Mouse (Mus musculus) limb, embryonic 12.5 days (tissue): Measurements from ENCODE around the gene Sergef. TPM values are rescaled to one million over a fixed set of nuclear protein-coding genes. Genes with fewer than 3 reads are reported as not detected.

Experiments used
- ATAC-seq: fragments of 200-750 bp; cut with Nextera tagmentation; 2 replicates; pipeline ENCODE4 v1.8.0; 2017; ENCODE audit warnings: low read depth, moderate TSS enrichment; ENCODE audit not compliant: insufficient number of reproducible peaks, insufficient read depth, low FRiP score, low TSS enrichment
- H3K27ac ChIP-seq: fragments of 300-500 bp; sonication (generic); 2 replicates; pipeline ENCODE4 v1.5.1; 2016; ENCODE audit warnings: mild to moderate bottlenecking, moderate library complexity
- H3K27me3 ChIP-seq: fragments of 300-500 bp; sonication (generic); 2 replicates; pipeline ENCODE4 v1.6.1; 2016; ENCODE audit warnings: mild to moderate bottlenecking, moderate library complexity
- H3K36me3 ChIP-seq: fragments of 300-500 bp; sonication (generic); 2 replicates; pipeline ENCODE4 v1.6.1; 2016; ENCODE audit warnings: mild to moderate bottlenecking, moderate library complexity
- H3K4me1 ChIP-seq: fragments of 300-500 bp; sonication (generic); replicated peaks from 2 replicates; pipeline ENCODE4 v1.6.1; 2016
- H3K4me2 ChIP-seq: fragments of 300-500 bp; sonication (generic); 2 replicates; pipeline ENCODE4 v1.6.1; 2016; ENCODE audit warnings: mild to moderate bottlenecking, moderate library complexity
- H3K4me3 ChIP-seq: fragments of 300-500 bp; sonication (generic); replicated peaks from 2 replicates; pipeline ENCODE4 v1.5.1; 2016; ENCODE audit warnings: mild to moderate bottlenecking
- H3K9ac ChIP-seq: fragments of 300-500 bp; sonication (generic); replicated peaks from 2 replicates; pipeline ENCODE4 v1.6.1; 2016; ENCODE audit warnings: mild to moderate bottlenecking, moderate library complexity
- H3K9me3 ChIP-seq: fragments of 300-500 bp; sonication (generic); 2 replicates; pipeline ENCODE4 v1.6.1; 2016; ENCODE audit warnings: mild to moderate bottlenecking, moderate library complexity
- WGBS: fragments of 180-500 bp; shearing (Covaris S2); methylation state at CpG from one replicate; pipeline ENCODE4 v1.1.7; 2016; 5-methylcytosine and 5-hydroxymethylcytosine counted together
- polyA plus RNA-seq: library from polyadenylated mRNA; unstranded; fragments of >200 nt; fragmentation: Nextera tagmentation; extraction: Ambion mirVana; gene quantifications from 2 replicates; pipeline ENCODE4 v1.2.1, GENCODE M21; 2016

The Sergef gene
- polyA plus RNA-seq, 1 experiment from 2014 or later: 12.1 TPM

DNA sequence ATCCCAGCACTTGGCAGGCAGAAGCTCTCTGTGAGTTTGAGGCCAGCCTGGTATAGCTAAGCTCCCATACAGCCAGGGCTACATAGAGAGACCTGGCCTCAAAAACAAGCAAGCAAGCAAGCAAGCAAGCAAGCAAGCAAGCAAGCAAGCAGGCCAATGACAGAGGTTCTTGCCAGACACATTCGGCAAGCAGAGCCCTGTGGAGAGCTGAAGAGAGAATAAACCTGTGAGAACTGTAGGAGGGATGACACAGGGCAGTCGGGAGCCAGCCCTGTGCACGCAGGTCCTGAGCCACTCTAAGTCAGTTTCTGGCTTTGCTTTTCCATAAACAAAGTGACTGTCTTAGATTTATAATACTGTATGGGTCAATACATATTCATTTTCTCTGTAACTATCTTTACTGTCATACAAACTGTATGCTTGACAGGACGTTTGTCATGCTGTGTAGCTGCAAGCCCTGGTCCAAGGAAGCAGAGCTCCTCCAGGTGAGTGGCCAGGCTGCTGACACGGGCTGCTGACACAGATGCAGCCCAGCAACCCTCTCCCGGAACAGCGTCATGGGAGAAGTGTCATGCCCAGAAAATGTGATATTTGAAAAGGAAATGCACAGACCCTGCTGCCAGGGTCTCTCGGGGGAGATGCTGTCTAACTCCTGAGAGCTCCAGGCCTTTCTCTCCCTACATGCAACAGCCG lies 192.0 kb downstream of the Sergef start:
- Histone ChIP-seq H3K9ac (no peak overlapping the region), H3K27ac (no peak overlapping the region), H3K36me3 (no peaks in the 10 kb centered on the region), H3K27me3 (no peaks in the 10 kb centered on the region), H3K4me2 (no peak overlapping the region), H3K4me1 (no peaks in the 10 kb centered on the region), H3K4me3 (no peak overlapping the region), H3K9me3 (no peaks in the 10 kb centered on the region)
- ATAC-seq: no peak
- WGBS: 65% methylated on average over 9 of the region's 9 CpGs

DNA sequence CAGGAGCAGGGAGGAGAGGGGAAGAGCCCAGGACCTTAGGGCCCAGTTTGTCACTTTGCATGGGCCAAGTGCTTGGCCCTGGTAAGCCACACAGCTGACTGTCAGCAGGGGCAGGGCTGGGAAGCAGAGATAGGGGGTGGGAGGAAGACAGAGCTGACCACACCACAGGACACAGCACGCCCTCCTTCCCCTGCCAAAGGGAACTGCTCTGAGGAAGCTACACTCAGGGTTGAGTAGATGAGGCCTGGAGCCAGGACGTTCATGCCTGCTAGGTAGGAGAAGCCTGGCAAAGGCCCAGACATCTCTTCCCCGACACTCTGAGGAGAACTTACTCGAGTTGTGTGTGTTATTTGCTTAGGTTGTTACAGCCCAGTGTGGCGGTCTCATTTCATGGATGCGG lies 193.7 kb downstream of the Sergef start:
- Histone ChIP-seq H3K9ac (no peak overlapping the region), H3K27me3 (no peaks in the 10 kb centered on the region), H3K4me1 (no peaks in the 10 kb centered on the region), H3K27ac (no peak overlapping the region), H3K4me2 (no peak overlapping the region), H3K36me3 (no peaks in the 10 kb centered on the region), H3K9me3 (no peaks in the 10 kb centered on the region), H3K4me3 (no peak overlapping the region)
- ATAC-seq: no peak
- 78% methylated on average over 6 of the region's 6 CpGs for WGBS

DNA sequence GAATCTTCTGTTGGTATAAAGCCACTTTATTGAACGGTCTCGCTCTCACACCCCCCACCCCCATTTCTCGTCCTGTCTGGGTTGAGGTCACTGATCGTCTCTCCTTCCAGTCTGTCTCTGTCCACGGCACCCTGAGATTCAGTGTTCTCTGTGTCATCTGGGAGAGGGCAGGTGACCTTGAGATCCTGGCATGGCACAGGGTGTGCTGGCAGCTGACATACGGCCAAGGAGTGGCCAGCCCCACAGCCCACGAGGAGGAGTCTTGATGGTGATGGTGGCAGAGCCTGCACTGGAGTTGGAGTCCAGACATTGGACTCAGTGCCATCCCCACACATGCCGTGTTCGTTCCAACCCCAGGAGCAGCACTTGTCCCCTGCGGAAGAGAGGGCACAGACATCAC lies 196.4 kb downstream of the Sergef start:
- Histone ChIP-seq H3K4me2 (no peak overlapping the region), H3K27me3 (0 out of 2 replicates have a peak, but pooled peaks cover 5% of the 10 kb centered on the region), H3K9ac (no peak overlapping the region), H3K9me3 (no peaks in the 10 kb centered on the region), H3K36me3 (no peaks in the 10 kb centered on the region), H3K27ac (no peak overlapping the region), H3K4me3 (no peak overlapping the region), H3K4me1 (0 out of 2 replicates have a peak, but pooled peaks cover 3% of the 10 kb centered on the region)
- no peak for ATAC-seq
- WGBS: 90% methylated on average over 10 of the region's 10 CpGs

GRCm38 (mm10) chr7:46438537-46439141 lies 201.0 kb downstream of the Sergef start:
- Histone ChIP-seq H3K27ac (no peak overlapping the region), H3K36me3 (no peaks in the 10 kb centered on the region), H3K4me1 (0 out of 2 replicates have a peak, but pooled peaks cover 3% of the 10 kb centered on the region), H3K9ac (no peak overlapping the region), H3K4me3 (no peak overlapping the region), H3K27me3 (0 out of 2 replicates have a peak, but pooled peaks cover 7% of the 10 kb centered on the region), H3K4me2 (no peak overlapping the region), H3K9me3 (no peaks in the 10 kb centered on the region)
- WGBS: 22% methylated on average over 9 of the region's 9 CpGs
- ATAC-seq: no peak

GRCm38 (mm10) chr7:46435833-46436232 lies 203.8 kb downstream of the Sergef start:
- H3K36me3 ChIP-seq: no peaks in the 10 kb centered on the region
- H3K4me1 ChIP-seq: 0 out of 2 replicates have a peak, but pooled peaks cover 3% of the 10 kb centered on the region
- H3K4me3 ChIP-seq: no peak overlapping the region
- H3K27ac ChIP-seq: no peak overlapping the region
- WGBS: 90% methylated on average over 5 of the region's 5 CpGs
- ATAC-seq: no peak
- 0 out of 2 replicates have a peak, but pooled peaks cover 7% of the 10 kb centered on the region for H3K27me3 ChIP-seq
- no peak overlapping the region for H3K4me2 ChIP-seq
- no peak overlapping the region for H3K9ac ChIP-seq
- no peaks in the 10 kb centered on the region for H3K9me3 ChIP-seq

- 81% methylated on average over 5 of the region's 5 CpGs for whole genome bisulfite sequencing
- Histone ChIP-seq H3K27me3 (0 out of 2 replicates have a peak, but pooled peaks cover 4% of the 10 kb centered on the region), H3K4me1 (0 out of 2 replicates have a peak, but pooled peaks cover 3% of the 10 kb centered on the region), H3K9ac (no peak overlapping the region), H3K36me3 (no peaks in the 10 kb centered on the region), H3K27ac (no peak overlapping the region), H3K4me3 (no peak overlapping the region), H3K4me2 (no peak overlapping the region), H3K9me3 (no peaks in the 10 kb centered on the region)
- ATAC-seq: no peak
Observed at GRCm38 (mm10) chr7:46433874-46434273, 205.7 kb downstream of the Sergef start.

- H3K36me3 ChIP-seq: no peaks in the 10 kb centered on the region
- ATAC-seq: no peak
- H3K4me1 ChIP-seq: no peaks in the 10 kb centered on the region
- H3K4me3 ChIP-seq: no peak overlapping the region
- no peak overlapping the region for H3K9ac ChIP-seq
- peaks cover 9% of the 10 kb centered on the region for H3K27me3 ChIP-seq
- H3K4me2 ChIP-seq: no peak overlapping the region
- 70% methylated on average over 4 of the region's 4 CpGs for WGBS
- no peaks in the 10 kb centered on the region for H3K9me3 ChIP-seq
- no peak overlapping the region for H3K27ac ChIP-seq
Observed at GRCm38 (mm10) chr7:46425012-46425411, 214.6 kb downstream of the Sergef start.

GRCm38 (mm10) chr7:46423951-46424350 lies 215.7 kb downstream of the Sergef start:
- WGBS: 79% methylated on average over 3 of the region's 3 CpGs
- H3K27me3 ChIP-seq: peaks cover 9% of the 10 kb centered on the region
- H3K4me3 ChIP-seq: no peak overlapping the region
- no peaks in the 10 kb centered on the region for H3K9me3 ChIP-seq
- H3K27ac ChIP-seq: no peak overlapping the region
- no peaks in the 10 kb centered on the region for H3K4me1 ChIP-seq
- no peak for ATAC-seq
- H3K4me2 ChIP-seq: no peak overlapping the region
- H3K9ac ChIP-seq: no peak overlapping the region
- no peaks in the 10 kb centered on the region for H3K36me3 ChIP-seq

DNA sequence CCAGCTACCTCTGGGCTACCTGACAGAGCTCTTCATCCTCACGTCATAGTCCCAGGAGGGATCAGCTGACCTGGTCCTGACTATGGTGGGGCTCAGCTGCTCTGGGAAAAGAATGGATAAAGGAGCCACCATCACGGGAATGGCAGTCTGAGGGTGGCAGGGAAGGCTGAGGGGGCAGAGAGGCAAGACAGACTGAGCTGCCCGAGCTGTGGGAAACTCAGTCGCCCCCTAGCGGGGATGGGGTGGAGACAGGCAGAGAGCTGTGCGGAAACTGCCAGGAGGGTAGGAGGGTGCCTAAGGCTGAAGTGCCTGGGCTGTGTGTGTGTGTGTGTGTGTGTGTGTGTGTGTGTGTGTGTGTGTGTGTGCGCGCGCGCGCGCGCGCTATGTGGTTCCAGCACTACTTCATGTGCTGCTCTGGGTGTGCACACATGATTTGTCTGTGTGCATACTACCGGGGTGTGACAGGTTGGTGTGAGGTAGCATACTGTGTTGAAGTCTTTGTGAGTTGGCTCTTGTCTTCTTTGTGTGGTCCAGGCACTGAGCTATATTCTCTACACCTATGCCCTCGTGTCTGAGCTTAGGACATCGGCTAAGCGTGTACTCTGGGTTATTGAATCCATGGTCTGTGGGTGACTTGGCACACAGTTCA lies 216.7 kb downstream of the Sergef start:
- 45% methylated on average over 18 of the region's 18 CpGs for WGBS
- H3K27me3 ChIP-seq: peaks cover 9% of the 10 kb centered on the region

DNA sequence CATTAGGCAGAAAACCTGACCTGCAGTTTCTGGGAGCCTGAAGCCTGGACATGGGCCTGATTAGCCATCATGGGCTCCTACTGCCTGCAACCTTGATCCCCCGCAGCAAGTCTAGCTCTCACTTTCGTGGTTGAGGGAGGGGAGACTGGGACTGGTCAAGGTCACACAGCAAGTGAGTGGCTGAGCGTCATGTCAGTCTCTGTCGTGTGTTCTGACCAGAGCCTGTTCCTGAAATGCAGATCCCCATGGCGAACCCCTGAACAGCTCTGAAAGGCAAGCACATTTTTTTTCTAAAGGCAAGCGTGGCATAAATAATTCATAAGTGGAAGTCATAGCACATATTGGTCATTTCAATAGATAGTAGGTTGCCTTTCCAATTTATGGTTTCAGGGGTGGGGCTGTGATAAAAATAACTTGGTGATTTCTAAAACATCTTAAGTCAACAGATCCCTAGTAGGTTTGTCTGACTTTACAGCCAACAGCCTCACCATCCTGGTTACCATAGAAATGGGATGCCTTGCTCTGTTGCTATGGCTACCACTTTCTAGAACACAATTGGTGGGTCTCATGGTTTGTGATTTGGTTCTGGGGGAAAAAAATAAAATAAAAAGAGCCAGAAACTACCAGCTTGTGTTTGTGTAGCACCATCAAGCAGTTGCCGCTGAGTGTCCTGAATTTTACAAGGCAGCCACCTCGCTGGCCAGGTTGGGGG lies 217.4 kb downstream of the Sergef start:
- Histone ChIP-seq H3K9ac (no peak overlapping the region), H3K36me3 (no peaks in the 10 kb centered on the region), H3K27ac (no peak overlapping the region), H3K9me3 (no peaks in the 10 kb centered on the region), H3K27me3 (peaks cover 9% of the 10 kb centered on the region), H3K4me1 (no peaks in the 10 kb centered on the region), H3K4me2 (no peak overlapping the region), H3K4me3 (no peak overlapping the region)
- WGBS: 78% methylated on average over 8 of the region's 8 CpGs
- no peak for ATAC-seq

More for the DNA sequence above, 216.7 kb downstream of the Sergef start:
- Histone ChIP-seq H3K36me3 (no peaks in the 10 kb centered on the region), H3K4me1 (no peaks in the 10 kb centered on the region), H3K9me3 (no peaks in the 10 kb centered on the region), H3K9ac (no peak overlapping the region), H3K4me2 (no peak overlapping the region), H3K27ac (no peak overlapping the region), H3K4me3 (no peak overlapping the region)
- no peak for ATAC-seq

GRCm38 (mm10) chr7:46421535-46421934 lies 218.1 kb downstream of the Sergef start:
- ATAC-seq: no peak
- Histone ChIP-seq H3K27me3 (peaks cover 9% of the 10 kb centered on the region), H3K27ac (no peak overlapping the region), H3K4me1 (no peaks in the 10 kb centered on the region), H3K4me2 (no peak overlapping the region), H3K9ac (no peak overlapping the region), H3K9me3 (no peaks in the 10 kb centered on the region), H3K36me3 (no peaks in the 10 kb centered on the region), H3K4me3 (no peak overlapping the region)
- 45% methylated on average over 5 of the region's 5 CpGs for WGBS
